ENCODE assay signal across 9 mouse cellular contexts in genomic region chr6:31527897-31528296, GRCm38 (mm10). TPM values are rescaled to one million over a fixed set of nuclear protein-coding genes. Genes with fewer than 3 reads are reported as not detected.
A peak's percentile ranks its signal among the peaks of the same experiment; 100 is the strongest.
DNase-seq lines count a peak whose midpoint lies in the region; ATAC-seq lines count a peak whose summit lies in the region.
"Had no signal": no experiment of that assay in that cellular context is flagged by ENCODE, and none has a peak within 500 bp of the region (broad histone marks: within the 10 kb centered on the region; RNA-seq: fewer than 3 reads in every experiment).

No protein-coding gene starts in this region.

- H3K9me3 ChIP-seq in midbrain, embryonic 11.5 days (ENCODE audit: control insufficient read depth, low read length) = no peaks in the 10 kb centered on the region
- H3K9me3 ChIP-seq in midbrain, embryonic 15.5 days = no peaks in the 10 kb centered on the region
- H3K9me3 ChIP-seq in neural tube, embryonic 11.5 days (ENCODE audit: control insufficient read depth, low read length) = no peaks in the 10 kb centered on the region
- H3K9me3 ChIP-seq: neural tube, embryonic 13.5 days had no signal

- peaks cover 12% of the 10 kb centered on the region for H3K36me3 ChIP-seq in midbrain, embryonic 11.5 days (ENCODE audit: control insufficient read depth, insufficient read depth, low read length)
- H3K36me3 ChIP-seq in midbrain, embryonic 15.5 days (replicated peaks) = no peaks in the 10 kb centered on the region
- no peaks in the 10 kb centered on the region for H3K36me3 ChIP-seq in neural tube, embryonic 11.5 days (ENCODE audit: control insufficient read depth, insufficient read depth, low read length)

- no peaks in the 10 kb centered on the region for H3K4me1 ChIP-seq in midbrain, embryonic 11.5 days (ENCODE audit: control insufficient read depth, insufficient read depth, low read length)
- peaks cover 8% of the 10 kb centered on the region for H3K4me1 ChIP-seq in midbrain, embryonic 15.5 days
- H3K4me1 ChIP-seq in neural tube, embryonic 11.5 days (ENCODE audit: control insufficient read depth, insufficient read depth, low read length) = no peaks in the 10 kb centered on the region
- H3K4me1 ChIP-seq: neural tube, embryonic 13.5 days had no signal

- H3K27me3 ChIP-seq in midbrain, embryonic 11.5 days (ENCODE audit: control insufficient read depth, insufficient read depth, low read length) = no peaks in the 10 kb centered on the region
- no peaks in the 10 kb centered on the region for H3K27me3 ChIP-seq in midbrain, embryonic 15.5 days (replicated peaks)
- H3K27me3 ChIP-seq in neural tube, embryonic 11.5 days (ENCODE audit: control insufficient read depth, insufficient read depth, low read length) = no peaks in the 10 kb centered on the region
- H3K27me3 ChIP-seq: neural tube, embryonic 13.5 days had no signal

- whole genome bisulfite sequencing in midbrain, embryonic 11.5 days = 74% methylated on average over 7 of the region's 7 CpGs
- 73% methylated on average over 7 of the region's 7 CpGs for WGBS in midbrain, embryonic 15.5 days
- 71% methylated on average over 7 of the region's 7 CpGs for WGBS in neural tube, embryonic 11.5 days

- no peak overlapping the region for H3K4me3 ChIP-seq in midbrain, embryonic 11.5 days (ENCODE audit: low read depth, low read length)
- H3K4me3 ChIP-seq in midbrain, embryonic 15.5 days = no peak overlapping the region
- H3K4me3 ChIP-seq in neural tube, embryonic 11.5 days (ENCODE audit: low read depth, low read length) = no peak overlapping the region
- H3K4me3 ChIP-seq: neural tube, embryonic 13.5 days had no signal

- DNase-seq in cerebellum, postnatal 14 days = peak; percentile 44 to 72
- DNase-seq in cerebellum, adult 11 months = no peak
- DNase-seq in midbrain, embryonic 11.5 days (ENCODE audit: low spot score, missing footprints) = peak; percentile 92
- peak; percentile 71 for DNase-seq in c-Kit-positive CD71-positive TER-119-negative erythroid progenitor cells, embryonic 14.5 days (ENCODE audit: low read depth)
- peak; percentile 55 for DNase-seq in layer of hippocampus, adult 9-10 months (ENCODE audit: low spot score)
- peak; percentile 65 for DNase-seq in neural tube, embryonic 11.5 days (ENCODE audit: low spot score)

- no peak for ATAC-seq in midbrain, embryonic 11.5 days (ENCODE audit: low FRiP score)
- ATAC-seq in midbrain, embryonic 15.5 days (replicated peaks) = no peak
- no peak for ATAC-seq in neural tube, embryonic 11.5 days (ENCODE audit: insufficient read depth, low FRiP score, low TSS enrichment)
- ATAC-seq in monocyte, adult 5-6 weeks (replicated peaks; ENCODE audit: insufficient number of reproducible peaks, low FRiP score, low TSS enrichment, poor library complexity, severe bottlenecking) = no peak

- no peak overlapping the region for H3K9ac ChIP-seq in midbrain, embryonic 11.5 days (ENCODE audit: low read length)
- H3K9ac ChIP-seq in midbrain, embryonic 15.5 days = no peak overlapping the region
- H3K9ac ChIP-seq in neural tube, embryonic 11.5 days (ENCODE audit: low read length) = no peak overlapping the region
- H3K9ac ChIP-seq: neural tube, embryonic 13.5 days had no signal

- H3K27ac ChIP-seq in midbrain, embryonic 11.5 days (ENCODE audit: low read depth, low read length) = no peak overlapping the region
- H3K27ac ChIP-seq in midbrain, embryonic 15.5 days = no peak overlapping the region
- no peak overlapping the region for H3K27ac ChIP-seq in neural tube, embryonic 11.5 days (ENCODE audit: low read depth, low read length)
- H3K27ac ChIP-seq: neural tube, embryonic 13.5 days had no signal

- H3K4me2 ChIP-seq in midbrain, embryonic 11.5 days = no peak overlapping the region
- H3K4me2 ChIP-seq in midbrain, embryonic 15.5 days = no peak overlapping the region
- no peak overlapping the region for H3K4me2 ChIP-seq in neural tube, embryonic 11.5 days (ENCODE audit: low read depth)
- H3K4me2 ChIP-seq: neural tube, embryonic 13.5 days had no signal

RNA-seq across cellular contexts. Expression of gene Podxl, which starts 35.9 kb away (rescaled TPM):
- 10.8 and 13.2 TPM in 2 replicates for polyA plus RNA-seq in midbrain, embryonic 11.5 days (2014; fragmentation: Nextera tagmentation; extraction: Ambion mirVana)
- polyA plus RNA-seq in midbrain, embryonic 15.5 days (2015; fragmentation: Nextera tagmentation; extraction: Ambion mirVana) = 12.0 and 12.3 TPM in 2 replicates
- 10.8 and 11.0 TPM in 2 replicates for polyA plus RNA-seq in neural tube, embryonic 11.5 days (2014; fragmentation: Nextera tagmentation; extraction: Ambion mirVana)
- 0.10 to 2.1 TPM (median 0.11 TPM) in 3 replicates for total RNA-seq in monocyte, adult 5-6 weeks (2017)
